Comparison of ENCODE assay signal across 13 mouse cellular contexts in the genomic region with DNA sequence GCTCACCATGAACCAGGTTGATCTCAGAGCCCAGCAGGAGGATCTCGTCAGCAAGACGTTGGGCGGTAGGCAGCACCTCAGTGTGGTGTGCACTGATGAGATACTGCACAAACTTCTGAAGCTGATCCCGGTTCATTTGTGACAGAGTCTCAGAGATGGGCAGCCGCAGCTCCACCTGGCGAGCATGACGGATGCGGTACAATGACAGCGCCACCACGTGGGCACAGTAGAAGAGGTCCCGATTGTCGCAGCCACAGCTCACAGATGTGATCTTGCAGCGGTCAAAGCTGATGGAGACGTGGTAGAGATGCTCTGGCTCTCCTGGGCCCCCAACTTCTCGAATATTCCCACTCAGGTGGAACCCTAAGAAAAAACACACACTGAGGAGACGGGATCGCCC. TPM values are rescaled to one million over a fixed set of nuclear protein-coding genes. Genes with fewer than 3 reads are reported as not detected.
DNase-seq lines count a peak whose midpoint lies in the region; ATAC-seq and TF ChIP-seq lines count a peak whose summit lies in the region.
"Had no signal": no experiment of that assay in that cellular context is flagged by ENCODE, and none has a peak within 500 bp of the region (broad histone marks: within the 10 kb centered on the region; RNA-seq: fewer than 3 reads in every experiment).

No protein-coding gene starts in this region.

- no peaks in the 10 kb centered on the region for H3K36me3 ChIP-seq in liver, embryonic 14.5 days (replicated peaks; ENCODE audit: control insufficient read depth, insufficient read depth, low read depth)
- peaks cover 46% of the 10 kb centered on the region for H3K36me3 ChIP-seq in liver, embryonic 12.5 days

- DNase-seq in gastrocnemius, adult 2 months, result no peak
- DNase-seq in gastrocnemius, postnatal 25 days, result no peak
- DNase-seq in liver, embryonic 14.5 days (ENCODE audit: low read depth in 3 of 3, low spot score in 3 of 3), result no peak
- peak; percentile 72 for DNase-seq in A20 (ENCODE audit: low read depth, low spot score)
- DNase-seq in brain, embryonic 14.5 days (ENCODE audit: low read depth), result no peak
- no peak for DNase-seq in adrenal gland, postnatal 36 days
- DNase-seq: heart, adult 18-20 months; layer of hippocampus, postnatal 36 days had no signal

- no peaks in the 10 kb centered on the region for H3K27me3 ChIP-seq in liver, embryonic 14.5 days (ENCODE audit: control insufficient read depth, insufficient read depth, low read length)
- H3K27me3 ChIP-seq in liver, embryonic 12.5 days (replicated peaks), result no peaks in the 10 kb centered on the region
- H3K27me3 ChIP-seq: forebrain, embryonic 12.5 days; hindbrain, embryonic 15.5 days had no signal

- ATAC-seq in liver, embryonic 14.5 days (ENCODE audit: insufficient read depth), result no peak
- ATAC-seq in liver, embryonic 12.5 days, result no peak
- no peak for ATAC-seq in frontal cortex, adult (ENCODE audit: low TSS enrichment)

- H3K27ac ChIP-seq in gastrocnemius, adult 2 months, result no peak overlapping the region
- H3K27ac ChIP-seq in liver, embryonic 14.5 days, result no peak overlapping the region
- no peak overlapping the region for H3K27ac ChIP-seq in liver, embryonic 12.5 days
- H3K27ac ChIP-seq: forebrain, embryonic 12.5 days; hindbrain, embryonic 15.5 days had no signal

- TF ChIP-seq POLR2A in brain, embryonic 14.5 days (IDR thresholded peaks at IDR 0.05; ENCODE audit: borderline replicate concordance, extremely low read depth, insufficient read depth, insufficient read length, poor library complexity, severe bottlenecking), result no peak

- H3K9me3 ChIP-seq in liver, embryonic 14.5 days (ENCODE audit: control insufficient read depth, low read length), result no peaks in the 10 kb centered on the region
- H3K9me3 ChIP-seq in liver, embryonic 12.5 days (replicated peaks), result no peaks in the 10 kb centered on the region
- H3K9me3 ChIP-seq: forebrain, embryonic 12.5 days; hindbrain, embryonic 15.5 days had no signal

- TF ChIP-seq EP300 in liver, embryonic 14.5 days (IDR thresholded peaks at IDR 0.05; ENCODE audit: low read depth), result no peak

- H3K4me2 ChIP-seq in liver, embryonic 14.5 days (ENCODE audit: low read depth), result no peak overlapping the region
- no peak overlapping the region for H3K4me2 ChIP-seq in liver, embryonic 12.5 days
- H3K4me2 ChIP-seq: forebrain, embryonic 12.5 days; hindbrain, embryonic 15.5 days; liver, embryonic 11.5 days had no signal

- H3K4me3 ChIP-seq in gastrocnemius, adult 2 months, result no peak overlapping the region
- H3K4me3 ChIP-seq in liver, embryonic 14.5 days (ENCODE audit: insufficient read depth in 1 of 2, low read depth in 2 of 2, low read length in 2 of 2), result no peak overlapping the region
- H3K4me3 ChIP-seq in liver, embryonic 12.5 days, result no peak overlapping the region
- H3K4me3 ChIP-seq: forebrain, embryonic 12.5 days; hindbrain, embryonic 15.5 days had no signal

- H3K9ac ChIP-seq in liver, embryonic 14.5 days (replicated peaks), result no peak overlapping the region
- H3K9ac ChIP-seq in liver, embryonic 12.5 days, result no peak overlapping the region
- H3K9ac ChIP-seq: forebrain, embryonic 12.5 days; hindbrain, embryonic 15.5 days had no signal

- peak; percentile 31 for TF ChIP-seq CTCF in gastrocnemius, adult 2 months (IDR thresholded peaks at IDR 0.05)
- TF ChIP-seq CTCF in liver, embryonic 14.5 days (IDR thresholded peaks at IDR 0.05; ENCODE audit: low read depth), result peak; percentile 57; the same call in 1 of the 2 replicates
- peak; percentile 27; the same call in 1 of the 2 replicates for TF ChIP-seq CTCF in brain, embryonic 14.5 days (IDR thresholded peaks at IDR 0.05; ENCODE audit: borderline replicate concordance, extremely low read depth, insufficient read depth, insufficient read length)

- 61% methylated on average over 17 of the region's 17 CpGs for WGBS in liver, embryonic 14.5 days (ENCODE audit: insufficient replicate concordance)
- 70% methylated on average over 17 of the region's 17 CpGs for WGBS in liver, embryonic 12.5 days (ENCODE audit: insufficient replicate concordance)

- H3K4me1 ChIP-seq in liver, embryonic 14.5 days (replicated peaks; ENCODE audit: control insufficient read depth in 2 of 2, insufficient read depth in 2 of 2, low read length in 1 of 2), result no peaks in the 10 kb centered on the region
- H3K4me1 ChIP-seq in liver, embryonic 12.5 days, result peaks cover 4% of the 10 kb centered on the region

- intact Hi-C loops in gastrocnemius, adult 2 months (cut with DNase I), result no loop called here

RNA-seq across cellular contexts. Expression of a gene that starts 6.1 kb away (rescaled TPM):
- total RNA-seq in gastrocnemius, adult 2 months (2021), result 1 to 10 TPM; 5.2 to 8.6 TPM
- total RNA-seq in gastrocnemius, postnatal 25 days (2021), result 1 to 10 TPM; 6.2 to 6.3 TPM
- polyA plus RNA-seq in liver, embryonic 14.5 days (2012; rRNA removed), result 1.9 and 2.1 TPM in 2 replicates
- polyA plus RNA-seq in liver, embryonic 14.5 days (2014; fragmentation: Nextera tagmentation; extraction: Ambion mirVana), result 0.74 and 1.4 TPM in 2 replicates
- polyA plus RNA-seq in liver, embryonic 12.5 days (2016; fragmentation: Nextera tagmentation; extraction: Ambion mirVana), result 3.6 and 5.0 TPM in 2 replicates
- 63.1 and 67.1 TPM in 2 replicates for polyA plus RNA-seq in brain, embryonic 14.5 days (2012; rRNA removed)
- 10 to 100 TPM; 40.1 to 47.6 TPM for total RNA-seq in adrenal gland, postnatal 36 days (2021)

RNA-seq across cellular contexts. Expression of a gene that starts 18.8 kb away (rescaled TPM):
- 100 to 1,000 TPM; 187 to 222 TPM for total RNA-seq in gastrocnemius, adult 2 months (2021)
- total RNA-seq in gastrocnemius, postnatal 25 days (2021), result 100 to 1,000 TPM; 174 to 185 TPM
- polyA plus RNA-seq in liver, embryonic 14.5 days (2012; rRNA removed), result 95.7 and 127 TPM in 2 replicates
- 261 and 262 TPM in 2 replicates for polyA plus RNA-seq in liver, embryonic 14.5 days (2014; fragmentation: Nextera tagmentation; extraction: Ambion mirVana)
- 249 and 259 TPM in 2 replicates for polyA plus RNA-seq in liver, embryonic 12.5 days (2016; fragmentation: Nextera tagmentation; extraction: Ambion mirVana)
- polyA plus RNA-seq in brain, embryonic 14.5 days (2012; rRNA removed), result 165 and 185 TPM in 2 replicates
- 100 to 1,000 TPM; 267 to 283 TPM for total RNA-seq in adrenal gland, postnatal 36 days (2021)

RNA-seq across cellular contexts. Expression of a gene that starts 26.4 kb away (rescaled TPM):
- total RNA-seq in gastrocnemius, adult 2 months (2021), result 10 to 100 TPM; 14.0 to 15.9 TPM
- total RNA-seq in gastrocnemius, postnatal 25 days (2021), result 10 to 100 TPM; 10.1 to 16.5 TPM
- 15.6 and 17.2 TPM in 2 replicates for polyA plus RNA-seq in liver, embryonic 14.5 days (2012; rRNA removed)
- polyA plus RNA-seq in liver, embryonic 14.5 days (2014; fragmentation: Nextera tagmentation; extraction: Ambion mirVana), result 27.1 and 28.7 TPM in 2 replicates
- 55.4 and 63.1 TPM in 2 replicates for polyA plus RNA-seq in liver, embryonic 12.5 days (2016; fragmentation: Nextera tagmentation; extraction: Ambion mirVana)
- polyA plus RNA-seq in brain, embryonic 14.5 days (2012; rRNA removed), result 37.4 and 62.2 TPM in 2 replicates
- total RNA-seq in adrenal gland, postnatal 36 days (2021), result 10 to 100 TPM; 29.0 to 45.3 TPM

RNA-seq across cellular contexts. Expression of a gene that starts 39.4 kb away (rescaled TPM):
- total RNA-seq in gastrocnemius, adult 2 months (2021), result 1 to 10 TPM; 7.7 to 9.1 TPM
- 1 to 10 TPM; 6.8 to 7.7 TPM for total RNA-seq in gastrocnemius, postnatal 25 days (2021)
- 3.6 and 5.5 TPM in 2 replicates for polyA plus RNA-seq in liver, embryonic 14.5 days (2012; rRNA removed)
- polyA plus RNA-seq in liver, embryonic 14.5 days (2014; fragmentation: Nextera tagmentation; extraction: Ambion mirVana), result 5.0 and 7.1 TPM in 2 replicates
- polyA plus RNA-seq in liver, embryonic 12.5 days (2016; fragmentation: Nextera tagmentation; extraction: Ambion mirVana), result 9.5 and 10.4 TPM in 2 replicates
- polyA plus RNA-seq in brain, embryonic 14.5 days (2012; rRNA removed), result 35.0 and 40.6 TPM in 2 replicates
- total RNA-seq in adrenal gland, postnatal 36 days (2021), result 10 to 100 TPM; 20.2 to 23.0 TPM

RNA-seq across cellular contexts. Expression of a gene that starts 45.7 kb away (rescaled TPM):
- total RNA-seq in gastrocnemius, adult 2 months (2021), result not detected
- not detected for total RNA-seq in gastrocnemius, postnatal 25 days (2021)
- polyA plus RNA-seq in liver, embryonic 14.5 days (2012; rRNA removed), result 0.12 TPM in 1 of 2 replicates, not detected in the other
- polyA plus RNA-seq in liver, embryonic 14.5 days (2014; fragmentation: Nextera tagmentation; extraction: Ambion mirVana), result not detected in 2 replicates
- 0.61 and 1.3 TPM in 2 replicates for polyA plus RNA-seq in liver, embryonic 12.5 days (2016; fragmentation: Nextera tagmentation; extraction: Ambion mirVana)
- polyA plus RNA-seq in brain, embryonic 14.5 days (2012; rRNA removed), result 5.3 and 7.5 TPM in 2 replicates
- 1 to 10 TPM in 1 of 2 experiments, not detected in 1; 2.3 TPM for total RNA-seq in adrenal gland, postnatal 36 days (2021)

Comparison
In these comparisons a context has a peak if more than half of its experiments do, and no peak if none do; other contexts are left out.
1. RNA of a gene that starts 6.1 kb away (total RNA-seq): 40.1 to 47.6 TPM in adrenal gland, postnatal 36 days; 5.2 to 8.6 TPM in gastrocnemius, adult 2 months and 6.2 to 6.3 TPM in gastrocnemius, postnatal 25 days; every median in the first group is over 4 times any median in the second.
2. Peak in every context shown above with its lines, with median percentiles within 50 percentile points of each other: CTCF ChIP-seq.